Mouse (Mus musculus): ENCODE measurements at regions not wholly inside any gene's neighbourhood (a gene's known extent, or its start where the extent isn't known, plus 50 kb on each side); places are given as distances from the start of the nearest gene placed in this dataset.

DNA sequence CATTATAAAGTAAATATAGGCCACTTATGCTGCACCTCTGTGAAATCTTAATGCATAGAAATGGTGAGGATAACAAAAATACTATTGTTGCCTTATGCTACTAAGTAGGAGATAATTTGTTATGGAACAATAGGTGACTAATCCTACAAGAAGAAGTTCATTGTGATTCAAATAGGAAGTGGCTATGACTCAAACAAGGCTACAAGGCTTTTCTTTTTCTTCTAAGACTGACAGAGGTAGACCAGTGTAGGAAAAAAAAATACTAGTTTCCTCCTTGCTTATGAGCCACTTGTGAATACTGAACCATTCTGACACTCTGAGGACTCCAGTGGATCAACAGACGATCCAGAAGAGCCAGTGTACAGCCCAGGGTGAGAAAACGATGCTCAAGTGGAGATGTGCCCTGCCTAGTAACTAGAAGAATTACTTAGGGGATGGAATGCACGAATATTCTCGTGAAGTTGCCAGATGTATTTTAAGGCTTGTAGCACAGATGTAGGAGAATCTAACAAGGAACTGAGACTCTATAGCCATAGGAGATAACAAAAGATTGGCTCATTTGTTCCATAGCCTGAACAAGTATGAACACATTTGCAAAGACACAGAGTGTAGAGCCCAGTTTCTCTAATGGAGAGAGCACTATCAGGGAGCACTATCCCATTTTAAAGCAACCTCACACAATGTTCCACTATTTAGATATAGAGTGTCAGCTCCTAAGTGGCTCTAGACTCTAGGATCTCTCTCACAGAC, 60.3 kb downstream of the Fzd1 start:
- DNase-seq (ENCODE audit: low spot score in 2 of 2): no peak

DNA sequence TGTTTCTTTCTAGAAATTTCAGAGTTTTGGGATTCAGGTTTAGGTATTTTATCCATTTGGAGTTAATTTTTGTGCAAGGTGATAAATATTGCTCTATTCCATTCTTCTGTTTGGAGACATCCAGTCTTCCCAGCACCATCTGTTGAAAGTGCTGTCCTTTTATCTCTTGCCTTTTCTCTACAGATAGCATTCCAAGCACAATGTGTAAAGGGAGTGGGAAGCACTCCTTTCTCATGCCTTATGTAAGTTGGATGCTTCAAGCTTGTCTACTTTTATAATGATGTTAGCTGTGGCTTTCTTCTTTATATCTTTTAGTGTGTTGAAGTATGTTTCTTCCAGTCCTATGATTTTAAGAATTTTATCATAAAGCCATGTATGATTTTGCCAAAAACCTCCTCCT, 61.1 kb downstream of the Fzd1 start:
- no peak for DNase-seq (ENCODE audit: low spot score in 2 of 2)

DNA sequence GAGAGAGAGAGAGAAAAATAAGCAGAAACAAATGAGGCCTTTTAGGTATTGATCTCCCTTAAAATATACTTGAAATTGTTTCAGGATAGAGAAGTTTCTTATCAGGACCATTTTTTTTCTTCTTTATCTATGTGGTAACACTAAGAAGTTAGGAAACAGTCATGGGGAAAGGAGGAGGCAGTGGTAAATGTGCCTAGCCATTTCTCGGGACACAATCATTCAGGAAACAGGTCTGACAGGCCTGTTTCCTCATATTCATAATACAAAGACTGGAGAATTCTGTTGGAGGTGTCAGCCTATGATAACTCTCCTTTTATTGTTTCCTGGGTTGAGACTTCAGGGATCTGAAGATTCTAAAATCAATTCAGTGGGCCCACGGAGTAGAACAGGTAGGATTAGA, 68.7 kb downstream of the Fzd1 start:
- no peak for DNase-seq (ENCODE audit: low spot score in 2 of 2)

DNA sequence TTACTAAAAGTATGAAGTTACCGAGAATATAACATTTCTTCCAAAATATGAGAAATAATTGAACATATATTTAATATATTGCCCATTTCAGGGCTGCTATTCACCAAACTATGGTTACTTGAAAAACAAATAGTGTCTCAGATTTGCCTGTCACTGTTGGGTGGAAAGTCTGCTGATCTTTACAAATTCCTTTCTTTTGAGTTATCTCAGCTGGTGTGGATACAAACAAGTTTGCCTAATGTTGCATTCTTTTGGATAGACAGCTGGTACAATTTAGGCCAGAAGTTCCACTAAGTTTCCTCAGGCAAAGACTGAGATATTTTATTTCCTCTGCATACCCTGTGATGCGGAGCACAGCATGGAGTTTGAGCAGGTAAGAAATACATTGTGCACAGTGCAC, 82.5 kb downstream of the Fzd1 start:
- no peak for DNase-seq (ENCODE audit: low spot score in 2 of 2)

DNA sequence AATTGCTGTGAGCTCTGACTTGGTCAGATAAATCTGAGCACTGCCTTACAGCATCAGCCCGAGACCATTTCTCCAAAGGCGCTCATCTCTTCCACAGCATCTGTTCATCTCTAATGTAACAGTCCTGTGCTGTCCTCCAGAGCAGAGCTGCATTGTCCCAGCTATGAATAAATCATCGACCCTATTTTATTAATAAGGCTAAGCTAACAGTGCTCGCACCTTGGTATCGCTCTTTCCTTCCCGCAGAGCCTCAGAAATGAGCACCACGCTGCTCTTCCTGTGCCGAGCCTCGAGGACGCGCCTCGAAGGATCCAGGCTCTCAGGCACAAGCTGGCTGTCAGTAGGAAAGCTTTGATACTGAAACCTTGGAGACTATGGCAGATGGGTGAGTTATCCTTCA, 91.5 kb downstream of the Fzd1 start:
- no peak for DNase-seq (ENCODE audit: low spot score in 2 of 2)

DNA sequence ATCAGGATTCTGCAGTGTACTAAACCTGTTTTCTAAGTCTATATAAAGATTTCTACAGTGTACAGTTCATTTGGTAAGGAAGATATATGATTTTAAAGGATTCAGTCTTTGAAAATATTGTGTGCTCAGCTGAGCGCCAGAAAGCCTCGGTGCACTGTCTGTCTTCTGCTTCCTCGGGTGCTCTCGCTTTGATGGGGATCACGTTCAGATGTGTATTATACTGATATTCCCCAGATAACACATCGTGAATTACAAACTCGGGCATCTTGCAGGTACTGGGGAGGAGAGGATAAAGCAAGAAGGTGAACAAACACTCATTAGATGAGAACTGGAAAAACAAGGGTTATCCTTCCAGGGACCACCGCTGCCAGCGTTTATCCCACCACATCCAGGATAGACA, 91.9 kb downstream of the Fzd1 start:
- DNase-seq (ENCODE audit: low spot score in 2 of 2): no peak

DNA sequence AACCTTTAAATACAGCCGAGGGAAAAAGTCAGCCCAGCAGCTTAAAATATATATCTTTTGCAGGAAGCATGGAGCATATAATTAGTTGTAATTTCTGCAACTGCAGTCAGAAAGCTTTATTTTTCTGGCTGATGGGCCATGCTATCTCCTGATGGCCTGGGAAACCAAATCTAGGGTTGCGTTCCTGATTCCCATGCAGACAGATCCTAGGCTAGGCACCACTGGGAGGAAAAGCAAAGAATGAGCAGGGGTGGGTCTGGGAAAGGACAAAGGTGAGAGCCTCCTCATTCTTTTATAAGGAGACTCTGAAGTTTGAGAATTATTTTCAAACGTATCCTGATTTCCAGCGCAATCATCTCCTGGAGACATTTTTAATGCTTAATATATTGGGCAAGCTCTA, 92.9 kb downstream of the Fzd1 start:
- DNase-seq (ENCODE audit: low spot score in 2 of 2): no peak

DNA sequence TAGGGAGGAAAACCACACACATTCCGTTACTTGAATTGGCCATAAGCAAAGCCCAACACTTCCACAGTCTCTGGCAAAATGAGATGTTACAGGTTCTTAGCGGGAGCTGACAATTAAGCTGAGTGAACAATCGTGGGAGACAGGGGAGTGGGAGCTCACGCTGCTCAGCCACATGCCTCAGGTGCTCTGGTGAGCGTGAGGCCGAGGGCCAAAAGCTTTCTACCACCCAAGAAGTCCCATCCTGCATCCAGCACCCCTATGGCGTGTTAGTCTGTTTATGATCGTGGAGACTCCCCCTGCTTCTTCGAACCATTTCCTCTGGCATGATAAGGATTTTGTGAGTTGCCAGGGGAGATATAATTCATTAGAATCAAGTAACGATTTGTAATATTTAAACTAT, 93.3 kb downstream of the Fzd1 start:
- DNase-seq (ENCODE audit: low spot score in 2 of 2): no peak

DNA sequence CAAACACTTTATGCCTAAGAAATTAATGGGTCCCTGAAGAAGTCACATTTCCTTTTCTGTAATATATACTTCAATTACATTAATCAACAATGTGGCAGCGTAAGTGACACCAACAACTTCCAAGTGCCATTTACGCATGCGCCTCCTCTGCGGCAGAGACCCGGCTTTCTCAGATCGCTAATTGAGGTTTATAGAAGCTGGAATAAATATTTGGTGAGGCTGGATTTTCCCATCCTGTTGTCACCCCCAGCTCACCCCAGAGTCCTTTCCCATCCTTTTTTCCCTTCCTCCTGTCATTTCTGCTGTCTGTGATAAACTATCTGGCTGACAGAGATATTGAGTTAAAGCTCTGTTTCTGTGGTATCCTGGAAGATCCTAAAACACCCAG, 95.6 kb downstream of the Fzd1 start:
- no peak for DNase-seq (ENCODE audit: low spot score in 2 of 2)

DNA sequence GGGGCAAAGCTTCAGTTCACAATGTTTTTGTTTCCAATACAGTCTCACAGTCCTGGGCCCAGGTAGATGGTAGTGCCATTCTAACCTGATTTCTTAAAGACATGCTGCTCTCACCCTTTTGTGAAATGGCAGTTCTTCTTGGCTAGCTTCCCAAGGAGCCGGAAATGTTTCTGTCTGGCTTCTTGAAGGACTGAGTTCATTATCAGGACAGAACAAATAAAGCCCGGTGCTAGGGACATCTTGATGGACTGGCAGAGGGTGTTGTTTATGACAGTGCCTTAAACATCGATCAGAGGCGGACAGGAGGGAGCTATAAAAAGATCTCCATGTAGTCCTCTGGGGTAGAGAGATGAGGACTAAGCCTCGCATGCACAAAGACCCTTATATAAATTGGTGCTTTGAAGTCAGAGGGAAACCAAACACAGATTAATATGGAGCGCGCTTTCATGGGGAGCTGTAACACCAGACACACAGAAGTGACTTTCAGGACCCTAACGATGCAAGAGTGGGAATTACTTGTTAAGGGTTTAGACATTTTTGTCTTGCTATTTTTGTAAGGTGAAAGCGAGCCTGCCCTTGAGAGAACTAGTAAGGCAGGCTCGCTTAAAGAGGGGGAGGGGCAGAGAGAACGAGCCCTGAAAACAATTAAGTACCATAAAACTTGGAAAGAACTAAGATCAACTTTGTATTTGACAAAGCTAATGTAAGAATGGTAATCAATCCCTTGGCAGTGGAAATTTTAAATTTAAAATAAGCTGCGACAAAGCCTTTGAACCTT, 96.2 kb downstream of the Fzd1 start:
- DNase-seq (ENCODE audit: low spot score in 2 of 2): no peak

DNA sequence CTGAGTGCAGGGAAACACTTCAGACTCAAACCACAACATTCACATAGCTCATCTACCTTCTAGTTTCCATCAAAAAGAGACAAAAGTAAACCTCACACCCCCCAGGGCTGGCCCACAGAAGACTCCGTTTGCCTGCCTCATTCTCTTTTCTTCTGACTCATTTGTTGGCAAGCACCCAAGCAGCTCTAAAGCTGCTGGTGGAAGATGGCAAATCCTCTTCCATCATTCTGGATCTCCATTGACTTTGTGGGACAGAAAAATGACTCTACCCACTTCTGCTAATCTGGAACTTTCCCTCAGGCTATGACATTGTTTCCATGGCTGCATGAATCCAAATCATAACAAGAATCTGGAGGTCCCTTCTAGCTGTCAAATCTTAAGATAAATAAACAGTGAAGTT, 99.9 kb downstream of the Fzd1 start:
- no peak for DNase-seq (ENCODE audit: low spot score in 2 of 2)

DNA sequence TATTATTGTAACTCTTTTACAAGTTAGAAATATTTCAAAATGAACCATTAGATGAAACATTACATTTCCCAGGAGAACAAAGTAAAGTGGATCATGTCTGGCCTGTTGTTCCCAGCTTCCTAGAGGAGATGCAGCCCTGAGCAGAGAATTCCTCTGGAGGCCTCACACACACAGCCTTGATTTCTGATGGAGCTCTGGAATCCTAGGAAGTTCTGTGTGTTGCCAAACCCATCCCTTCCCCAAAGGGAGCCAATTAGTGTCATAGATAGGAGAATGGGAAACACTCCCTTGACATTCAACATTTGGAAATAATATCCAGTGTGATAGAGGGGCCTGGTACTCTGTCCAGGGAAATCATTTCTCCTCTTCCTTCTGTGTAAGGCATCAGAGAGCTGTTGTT, 103.6 kb downstream of the Fzd1 start:
- DNase-seq (ENCODE audit: low spot score in 2 of 2): no peak

DNA sequence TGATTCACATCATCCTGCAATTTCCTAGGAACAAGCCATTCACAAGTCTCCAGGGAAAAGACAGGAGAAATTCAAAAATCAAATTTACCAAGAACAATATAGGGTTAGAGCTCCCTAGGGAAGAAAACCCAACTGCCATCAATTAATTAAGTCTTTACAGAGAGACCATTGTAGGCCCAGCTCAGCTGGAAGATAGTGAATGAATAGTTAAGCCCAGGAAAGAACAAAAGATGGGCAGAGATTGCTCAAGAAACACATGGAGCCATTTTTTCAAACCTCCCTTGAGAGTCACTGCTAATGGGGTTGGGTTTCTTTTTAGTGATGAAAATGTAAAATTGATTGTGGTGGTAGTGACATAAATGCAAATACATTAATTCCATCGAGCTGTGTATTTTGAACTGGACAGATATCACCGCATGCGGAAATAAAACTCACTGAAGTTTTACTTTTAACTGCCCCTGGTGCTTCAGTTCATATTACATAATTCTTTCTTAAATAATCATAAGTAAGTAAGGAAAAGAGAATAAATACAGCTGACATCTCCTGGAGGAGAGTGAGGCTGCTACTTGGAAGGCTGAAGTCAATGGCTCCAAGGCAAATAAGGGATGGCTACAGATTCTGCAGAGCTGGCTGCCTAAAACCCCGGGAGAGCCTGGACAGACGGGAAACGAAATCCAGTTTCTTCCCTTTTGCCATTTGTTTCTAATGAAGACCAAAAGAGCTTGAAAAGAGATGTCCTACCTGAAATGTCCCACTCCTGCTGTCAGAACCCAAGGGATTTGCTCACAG, 106.5 kb downstream of the Fzd1 start:
- no peak for DNase-seq (ENCODE audit: low spot score in 2 of 2)

DNA sequence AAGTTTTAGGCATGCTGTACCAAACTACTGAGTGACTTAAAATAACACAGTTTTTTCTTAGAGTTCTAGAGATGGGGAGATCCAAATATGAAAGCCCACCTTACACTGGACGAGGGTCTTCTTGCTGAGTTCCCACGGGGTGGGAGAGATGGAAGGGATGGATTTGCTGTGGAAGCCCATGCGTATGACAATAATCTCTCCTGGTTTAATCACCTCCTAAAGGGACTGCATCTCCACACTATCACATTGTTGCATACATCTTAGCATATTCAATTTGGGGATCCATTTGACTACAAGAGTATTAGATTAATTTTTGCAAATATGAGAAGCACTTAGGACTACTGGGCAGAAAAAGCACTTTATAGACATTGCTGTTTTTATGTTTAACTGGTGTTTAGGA, 107.1 kb downstream of the Fzd1 start:
- DNase-seq (ENCODE audit: low spot score in 2 of 2): no peak

DNA sequence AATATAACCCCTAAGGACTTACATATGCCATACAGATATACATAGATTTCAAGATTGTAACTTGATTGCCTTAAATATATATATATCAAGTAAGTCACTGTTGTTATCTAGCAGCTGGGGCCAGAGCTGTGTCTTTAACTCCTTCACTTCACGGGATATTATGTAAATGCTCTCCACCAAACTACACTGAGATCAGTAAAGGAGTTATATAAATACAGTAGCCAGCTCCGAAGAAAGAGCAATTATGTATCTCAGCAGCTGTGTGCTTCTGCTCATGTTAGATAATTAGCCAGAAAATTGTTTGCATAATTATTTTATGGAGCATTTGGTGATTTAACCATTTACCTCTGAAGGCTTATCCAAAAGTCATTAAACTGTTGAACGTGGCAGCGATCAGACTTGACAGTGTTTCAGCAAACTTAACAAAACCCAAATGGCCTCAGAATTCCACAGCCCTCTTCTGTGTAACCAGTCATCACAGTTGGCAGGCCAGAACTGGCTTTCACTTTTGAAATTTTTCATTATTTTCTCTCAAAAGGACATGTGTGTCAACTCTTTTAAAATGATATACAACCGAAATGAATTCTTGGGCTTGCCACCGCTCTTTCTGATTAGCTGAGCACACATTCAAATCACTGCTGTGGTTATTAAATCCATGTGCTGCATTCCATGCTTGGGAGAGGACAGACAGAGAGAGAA, 107.8 kb downstream of the Fzd1 start:
- DNase-seq (ENCODE audit: low spot score in 2 of 2): no peak

DNA sequence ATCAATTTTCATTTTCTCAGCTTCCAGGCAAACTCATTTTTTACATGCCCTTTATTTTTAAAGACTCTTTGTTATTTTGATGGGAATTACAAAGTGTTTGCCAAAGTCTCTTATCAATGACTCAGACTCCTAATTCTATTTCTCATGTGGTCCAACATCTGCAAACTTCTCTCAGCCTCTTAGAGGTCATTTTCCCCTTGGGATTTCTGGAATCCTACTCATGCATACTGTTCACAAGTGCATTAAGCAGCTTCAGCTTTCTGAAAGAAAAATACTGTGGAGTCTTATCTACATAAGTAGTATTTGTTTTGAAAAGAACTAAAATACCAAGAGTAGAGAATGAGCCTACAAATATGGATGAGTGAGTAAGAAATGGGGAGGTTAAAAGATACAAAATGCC, 116.8 kb downstream of the Fzd1 start:
- no peak for DNase-seq (ENCODE audit: low spot score in 2 of 2)

DNA sequence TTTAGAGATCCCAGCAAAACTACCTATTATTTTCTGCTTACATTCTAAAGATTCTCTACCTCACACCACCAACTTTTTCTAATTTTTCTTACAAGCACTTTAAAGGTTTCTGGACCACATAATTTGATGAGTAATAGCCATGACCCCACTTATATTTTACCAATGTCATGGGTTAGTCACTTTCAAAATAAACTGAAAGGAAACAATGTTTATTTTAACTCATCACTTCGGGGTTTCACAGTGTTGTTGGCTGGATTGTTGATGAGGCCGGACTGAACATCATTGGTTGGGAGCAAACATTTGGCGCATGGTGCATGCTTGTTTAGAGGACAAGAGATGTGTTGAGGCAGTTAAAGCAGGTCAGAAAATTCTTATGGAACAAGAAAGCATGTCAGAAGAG, 124.1 kb downstream of the Fzd1 start:
- DNase-seq (ENCODE audit: low spot score in 2 of 2): no peak

DNA sequence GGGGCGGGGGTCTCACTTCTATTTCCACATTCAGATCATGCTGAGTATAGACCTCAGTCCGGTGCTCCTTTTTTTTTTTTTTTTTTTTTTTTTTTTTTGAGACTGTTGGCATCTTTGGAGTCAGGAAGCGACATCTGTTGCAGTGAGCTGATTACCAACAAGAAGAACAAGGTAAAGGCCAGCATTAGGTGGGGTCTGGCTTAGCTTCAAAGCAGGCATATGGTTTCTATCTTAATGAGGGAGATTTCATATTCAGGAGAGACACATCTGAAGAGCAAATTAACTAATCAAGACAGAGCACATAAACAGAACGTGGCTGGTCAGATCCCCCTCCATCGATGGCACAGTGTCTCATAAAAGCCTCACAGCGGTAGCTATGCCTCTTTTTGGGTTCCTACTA, 132.6 kb downstream of the Fzd1 start:
- no peak for DNase-seq (ENCODE audit: low spot score in 2 of 2)

DNA sequence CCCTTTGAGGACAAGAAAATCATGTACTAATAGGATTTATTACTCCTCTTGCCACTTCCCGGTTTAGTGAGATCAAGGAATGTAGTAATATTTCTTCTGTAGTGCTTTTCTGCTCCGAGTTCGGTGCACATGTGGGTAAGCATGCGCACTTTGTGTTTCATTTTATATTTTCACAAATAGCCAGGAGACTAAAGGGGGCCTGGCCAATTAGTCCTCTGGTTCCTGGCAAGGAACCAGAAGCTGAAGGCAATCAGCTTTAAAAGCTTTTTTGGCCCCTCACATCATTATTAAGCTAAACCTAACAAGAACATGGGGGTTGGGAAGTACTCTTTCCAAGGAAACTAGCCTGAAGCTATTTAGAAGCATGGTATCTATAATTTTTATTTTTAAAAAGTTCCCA, 134.2 kb downstream of the Fzd1 start:
- DNase-seq (ENCODE audit: low spot score in 2 of 2): no peak

DNA sequence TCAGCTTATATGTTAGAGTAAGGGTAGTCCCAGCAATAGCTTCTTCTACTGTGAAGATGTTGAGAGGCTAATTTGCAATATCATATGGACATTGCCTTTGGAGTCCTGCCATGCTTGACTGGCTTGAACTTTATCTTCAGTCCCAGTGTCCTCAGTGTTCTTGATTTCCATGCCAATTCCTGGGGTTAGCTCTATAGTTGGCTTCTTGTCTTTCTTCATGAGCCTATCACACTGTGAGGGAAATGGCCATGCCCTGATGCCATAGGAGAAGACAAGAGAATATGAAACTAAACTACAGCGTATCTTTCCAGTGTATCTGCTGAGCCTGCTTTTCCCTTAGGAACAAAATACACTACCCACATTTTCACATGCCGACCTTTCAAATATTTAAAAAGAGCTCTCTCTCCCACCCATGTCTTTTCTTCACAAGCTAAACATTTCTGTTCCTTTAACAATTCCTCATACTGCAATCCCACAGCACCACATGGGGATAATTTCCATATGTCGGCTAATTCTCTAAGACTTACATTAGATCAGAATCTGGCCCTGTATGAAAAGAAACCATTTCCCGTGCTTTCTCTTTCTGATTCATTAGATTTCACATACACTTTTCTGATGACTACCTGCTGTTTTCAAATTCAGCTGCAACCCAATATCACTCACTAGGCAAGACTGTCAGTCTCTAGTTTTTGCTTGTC, 137.2 kb downstream of the Fzd1 start:
- DNase-seq (ENCODE audit: low spot score in 2 of 2): no peak

DNA sequence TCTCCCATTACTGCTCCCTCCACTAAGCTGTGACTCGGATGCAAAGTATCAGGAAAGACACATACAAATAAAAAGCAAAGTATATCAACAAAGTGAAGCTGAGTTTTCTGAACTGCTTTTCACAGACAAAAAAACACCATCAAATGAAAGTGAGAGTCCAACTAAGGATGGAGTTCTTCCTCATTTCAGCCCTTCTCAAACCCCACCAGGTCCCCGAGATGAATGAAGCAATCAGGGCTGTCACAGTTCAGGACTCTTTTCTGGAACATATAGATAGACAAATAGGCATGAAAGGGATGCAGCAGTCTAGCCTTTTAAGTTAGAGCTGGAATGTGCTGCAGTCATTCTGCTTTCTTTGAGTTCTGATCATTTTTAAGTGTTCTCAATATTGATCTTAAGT, 142.6 kb downstream of the Fzd1 start:
- DNase-seq (ENCODE audit: low spot score in 2 of 2): no peak

Measured in gastrocnemius, adult 8-10 months (tissue).